Mouse (Mus musculus): ENCODE results near the gene Il17d. TPM values are rescaled to one million over a fixed set of nuclear protein-coding genes. Genes with fewer than 3 reads are reported as not detected.

Il17d gene
- polyA plus RNA-seq, 1 experiment from 2014 or later: 6.0 TPM

GRCm38 (mm10) chr14:57555471-57556070 is 31.0 kb downstream of the Il17d start:
- 91% methylated on average over 7 of the region's 7 CpGs for WGBS
- no peak overlapping the region for H3K4me3 ChIP-seq (replicated peaks)
- ATAC-seq (ENCODE audit: low FRiP score): no peak

GRCm38 (mm10) chr14:57556922-57557321 is 32.3 kb downstream of the Il17d start:
- no peak overlapping the region for H3K4me2 ChIP-seq
- no peaks in the 10 kb centered on the region for H3K27me3 ChIP-seq (replicated peaks)
- H3K9me3 ChIP-seq (replicated peaks): no peaks in the 10 kb centered on the region
- no peak overlapping the region for H3K27ac ChIP-seq (replicated peaks)
- H3K4me3 ChIP-seq (replicated peaks): no peak overlapping the region
- H3K4me1 ChIP-seq: no peaks in the 10 kb centered on the region
- no peak for ATAC-seq (ENCODE audit: low FRiP score)
- no peak overlapping the region for H3K9ac ChIP-seq (replicated peaks)
- WGBS: 98% methylated on average over 1 of the region's 1 CpGs
- H3K36me3 ChIP-seq: peaks cover 6% of the 10 kb centered on the region; the same call in 1 of the 2 replicates

More at GRCm38 (mm10) chr14:57555471-57556070, 31.0 kb downstream of the Il17d start:
- no peaks in the 10 kb centered on the region for H3K27me3 ChIP-seq (replicated peaks)
- no peaks in the 10 kb centered on the region for H3K4me1 ChIP-seq
- H3K9ac ChIP-seq (replicated peaks): no peak overlapping the region
- H3K36me3 ChIP-seq: peaks cover 4% of the 10 kb centered on the region; the same call in 1 of the 2 replicates
- no peak overlapping the region for H3K4me2 ChIP-seq
- no peak overlapping the region for H3K27ac ChIP-seq (replicated peaks)
- H3K9me3 ChIP-seq (replicated peaks): no peaks in the 10 kb centered on the region

- 93% methylated on average over 6 of the region's 6 CpGs for whole genome bisulfite sequencing
- H3K4me1 ChIP-seq: peaks cover 2% of the 10 kb centered on the region
- ATAC-seq (ENCODE audit: low FRiP score): no peak
- H3K27me3 ChIP-seq (replicated peaks): no peaks in the 10 kb centered on the region
- H3K27ac ChIP-seq (replicated peaks): no peak overlapping the region
- H3K9me3 ChIP-seq (replicated peaks): no peaks in the 10 kb centered on the region
- 0 out of 2 replicates have a peak, but pooled peaks cover 7% of the 10 kb centered on the region for H3K36me3 ChIP-seq
- no peak overlapping the region for H3K4me3 ChIP-seq (replicated peaks)
- H3K4me2 ChIP-seq: no peak overlapping the region
- no peak overlapping the region for H3K9ac ChIP-seq (replicated peaks)
Measured at GRCm38 (mm10) chr14:57565626-57566025, 41.0 kb downstream of the Il17d start.

- peaks cover 4% of the 10 kb centered on the region; the same call in 1 of the 2 replicates for H3K36me3 ChIP-seq
- peak; percentile 100 for ATAC-seq (ENCODE audit: low FRiP score)
- 10% methylated on average over 35 of the region's 35 CpGs for WGBS
- H3K4me1 ChIP-seq: peaks cover 6% of the 10 kb centered on the region
- peak within 1 kb of the TSS; percentile 82 for H3K27ac ChIP-seq (replicated peaks)
- H3K9ac ChIP-seq (replicated peaks): peak within 1 kb of the TSS; percentile 83
- H3K4me3 ChIP-seq (replicated peaks): peak within 1 kb of the TSS; percentile 73
- H3K9me3 ChIP-seq (replicated peaks): 0 out of 2 replicates have a peak, but pooled peaks cover 4% of the 10 kb centered on the region
- no peaks in the 10 kb centered on the region for H3K27me3 ChIP-seq (replicated peaks)
- peak within 1 kb of the TSS; percentile 62 for H3K4me2 ChIP-seq
Measured at GRCm38 (mm10) chr14:57571155-57572133, 46.9 kb downstream of the Il17d start, which contains the start of gene Eef1akmt1. TSS of gene Eef1akmt1 (minus strand) at chr14:57571612.

- no peak overlapping the region for H3K4me2 ChIP-seq
- 85% methylated on average over 6 of the region's 6 CpGs for WGBS
- H3K36me3 ChIP-seq: peaks cover 7% of the 10 kb centered on the region; the same call in 1 of the 2 replicates
- ATAC-seq (ENCODE audit: low FRiP score): no peak
- peaks cover 4% of the 10 kb centered on the region; the same call in 1 of the 2 replicates for H3K9me3 ChIP-seq (replicated peaks)
- no peak overlapping the region for H3K4me3 ChIP-seq (replicated peaks)
- H3K9ac ChIP-seq (replicated peaks): no peak overlapping the region
- no peak overlapping the region for H3K27ac ChIP-seq (replicated peaks)
- H3K27me3 ChIP-seq (replicated peaks): no peaks in the 10 kb centered on the region
- H3K4me1 ChIP-seq: peaks cover 6% of the 10 kb centered on the region
Measured at GRCm38 (mm10) chr14:57574792-57575587, 50.4 kb downstream of the Il17d start.

GRCm38 (mm10) chr14:57576364-57577060 is 51.9 kb downstream of the Il17d start:
- H3K27ac ChIP-seq (replicated peaks): no peak overlapping the region
- no peaks in the 10 kb centered on the region for H3K27me3 ChIP-seq (replicated peaks)
- no peak overlapping the region for H3K4me2 ChIP-seq
- 96% methylated on average over 2 of the region's 2 CpGs for WGBS
- H3K9me3 ChIP-seq (replicated peaks): peaks cover 4% of the 10 kb centered on the region; the same call in 1 of the 2 replicates
- H3K4me1 ChIP-seq: no peaks in the 10 kb centered on the region
- ATAC-seq (ENCODE audit: low FRiP score): no peak
- no peak overlapping the region for H3K9ac ChIP-seq (replicated peaks)
- H3K4me3 ChIP-seq (replicated peaks): no peak overlapping the region
- H3K36me3 ChIP-seq: peaks cover 10% of the 10 kb centered on the region

GRCm38 (mm10) chr14:57591830-57592229 is 67.3 kb downstream of the Il17d start:
- ATAC-seq (ENCODE audit: low FRiP score): no peak
- Histone ChIP-seq H3K36me3 (peaks cover 62% of the 10 kb centered on the region), H3K27me3 (replicated peaks) (no peaks in the 10 kb centered on the region), H3K9ac (replicated peaks) (no peak overlapping the region), H3K9me3 (replicated peaks) (no peaks in the 10 kb centered on the region), H3K27ac (replicated peaks) (no peak overlapping the region), H3K4me2 (no peak overlapping the region), H3K4me1 (no peaks in the 10 kb centered on the region), H3K4me3 (replicated peaks) (no peak overlapping the region)
- WGBS: 98% methylated on average over 3 of the region's 3 CpGs

Other genes with a start within 250 kb of the Il17d start
- gene Cryl1, start 126.2 kb upstream of the Il17d start, polyA plus RNA-seq (2015; fragmentation: Nextera tagmentation; extraction: Ambion mirVana): 12.2 and 24.5 TPM in 2 replicates
- 14.6 and 18.3 TPM in 2 replicates for gene Ift88, start 100.7 kb upstream of the Il17d start, polyA plus RNA-seq (2015; fragmentation: Nextera tagmentation; extraction: Ambion mirVana)
- gene Eef1akmt1, start 46.8 kb downstream of the Il17d start, polyA plus RNA-seq (2015; fragmentation: Nextera tagmentation; extraction: Ambion mirVana): 99.3 and 104 TPM in 2 replicates
- 11.0 and 13.3 TPM in 2 replicates for gene Xpo4, start 140.7 kb downstream of the Il17d start, polyA plus RNA-seq (2015; fragmentation: Nextera tagmentation; extraction: Ambion mirVana)
- gene Gm49361, start 221.3 kb downstream of the Il17d start, polyA plus RNA-seq (2015; fragmentation: Nextera tagmentation; extraction: Ambion mirVana): not detected in 2 replicates
- 5.8 and 8.5 TPM in 2 replicates for gene Lats2, start 233.6 kb downstream of the Il17d start, polyA plus RNA-seq (2015; fragmentation: Nextera tagmentation; extraction: Ambion mirVana)

All from neural tube, embryonic 15.5 days (tissue).